Mouse (Mus musculus) hindbrain, embryonic 11.5 days (tissue): ENCODE data around the gene Pf4. TPM values are rescaled to one million over a fixed set of nuclear protein-coding genes. Genes with fewer than 3 reads are reported as not detected.
A peak's percentile ranks its signal among the peaks of the same experiment; 100 is the strongest.

Source experiments
- ATAC-seq: fragments of 200-750 bp; cut with Nextera tagmentation; 2 replicates; pipeline ENCODE4 v1.8.0; 2017; ENCODE audit warnings: mild to moderate bottlenecking, moderate TSS enrichment, moderate library complexity; ENCODE audit not compliant: low FRiP score
- DNase-seq: peaks from one replicate; pipeline ENCODE4 v3.0.0-alpha.2; 2015; ENCODE audit warnings: low spot score
- H3K27ac ChIP-seq: fragments of 300-500 bp; sonication (generic); 2 replicates; pipeline ENCODE4 v1.5.1; 2014; ENCODE audit warnings: mild to moderate bottlenecking, low read depth, low read length
- H3K27me3 ChIP-seq: fragments of 300-500 bp; sonication (generic); 2 replicates; pipeline ENCODE4 v1.6.1; 2014; ENCODE audit warnings: mild to moderate bottlenecking, low read length, moderate library complexity, mixed read lengths; ENCODE audit not compliant: control insufficient read depth, insufficient read depth
- H3K36me3 ChIP-seq: fragments of 300-500 bp; sonication (generic); 2 replicates; pipeline ENCODE4 v1.6.1; 2014; ENCODE audit warnings: mild to moderate bottlenecking, low read length, moderate library complexity, mixed read lengths; ENCODE audit not compliant: control insufficient read depth, insufficient read depth
- H3K4me1 ChIP-seq: fragments of 300-500 bp; sonication (generic); replicated peaks from 2 replicates; pipeline ENCODE4 v1.6.1; 2014; ENCODE audit warnings: low read length, mixed read lengths; ENCODE audit not compliant: control insufficient read depth, insufficient read depth
- H3K4me2 ChIP-seq: fragments of 300-500 bp; sonication (generic); replicated peaks from 2 replicates; pipeline ENCODE4 v1.6.1; 2014; ENCODE audit warnings: mild to moderate bottlenecking, low read depth, low read length
- H3K4me3 ChIP-seq: fragments of 300-500 bp; sonication (generic); 2 replicates; pipeline ENCODE4 v1.5.1; 2014; ENCODE audit warnings: low read depth, low read length
- H3K9ac ChIP-seq: fragments of 300-500 bp; sonication (generic); 2 replicates; pipeline ENCODE4 v1.6.1; 2014; ENCODE audit warnings: low read depth, low read length
- H3K9me3 ChIP-seq: fragments of 300-500 bp; sonication (generic); 2 replicates; pipeline ENCODE4 v1.6.1; 2016; ENCODE audit warnings: low read length; ENCODE audit not compliant: control insufficient read depth
- WGBS: fragments of 180-500 bp; shearing (Covaris S2); extraction: QIAGEN DNeasy Blood & Tissue Kit; methylation state at CpG from one replicate; pipeline ENCODE4 v1.1.7; 2014; 5-methylcytosine and 5-hydroxymethylcytosine counted together
- polyA plus RNA-seq: library from polyadenylated mRNA; unstranded; fragments of >200 nt; fragmentation: Nextera tagmentation; extraction: Ambion mirVana; gene quantifications from 2 replicates; pipeline ENCODE4 v1.2.1, GENCODE M21; 2014

Pf4 gene
- 85.5 and 91.8 TPM in 2 replicates for polyA plus RNA-seq

- ATAC-seq = no peak
- DNase-seq = no peak
- H3K4me1 ChIP-seq = no peaks in the 10 kb centered on the region
These were observed at the start of gene Pf4 for GRCm38 (mm10) chr5:90771880-90772653. Pf4 (plus strand) TSS chr5:90772435.

GRCm38 (mm10) chr5:90722656-90723055 is 49.6 kb upstream of the Pf4 start:
- no peak overlapping the region for H3K4me3 ChIP-seq
- H3K4me1 ChIP-seq = no peaks in the 10 kb centered on the region
- no peaks in the 10 kb centered on the region for H3K9me3 ChIP-seq
- WGBS = 92% methylated on average over 3 of the region's 3 CpGs
- no peaks in the 10 kb centered on the region for H3K27me3 ChIP-seq
- no peak overlapping the region for H3K4me2 ChIP-seq
- DNase-seq = no peak
- ATAC-seq = no peak
- no peak overlapping the region for H3K27ac ChIP-seq
- H3K9ac ChIP-seq = no peak overlapping the region
- no peaks in the 10 kb centered on the region for H3K36me3 ChIP-seq

More at GRCm38 (mm10) chr5:90771880-90772653, at the start of gene Pf4:
- no peak within 1 kb of the TSS for H3K9ac ChIP-seq
- no peaks in the 10 kb centered on the region for H3K36me3 ChIP-seq
- no peaks in the 10 kb centered on the region for H3K27me3 ChIP-seq
- no peak within 1 kb of the TSS for H3K27ac ChIP-seq
- no peak within 1 kb of the TSS for H3K4me2 ChIP-seq
- no peak within 1 kb of the TSS for H3K4me3 ChIP-seq
- H3K9me3 ChIP-seq = no peaks in the 10 kb centered on the region
- 88% methylated on average over 16 of the region's 16 CpGs for WGBS

- H3K27me3 ChIP-seq = no peaks in the 10 kb centered on the region
- ATAC-seq (no peak), DNase-seq (no peak)
- 70% methylated on average over 3 of the region's 3 CpGs for WGBS
- no peak overlapping the region for H3K27ac ChIP-seq
- H3K9ac ChIP-seq = no peak overlapping the region
- no peaks in the 10 kb centered on the region for H3K4me1 ChIP-seq
- no peak overlapping the region for H3K4me3 ChIP-seq
- no peaks in the 10 kb centered on the region for H3K36me3 ChIP-seq
- H3K4me2 ChIP-seq = no peak overlapping the region
- H3K9me3 ChIP-seq = no peaks in the 10 kb centered on the region
These were observed 44.0 kb upstream of the Pf4 start for GRCm38 (mm10) chr5:90728254-90728653.

GRCm38 (mm10) chr5:90731480-90731879 is 40.8 kb upstream of the Pf4 start:
- H3K9ac ChIP-seq = no peak overlapping the region
- H3K4me1 ChIP-seq = no peaks in the 10 kb centered on the region
- ATAC-seq = no peak
- no peaks in the 10 kb centered on the region for H3K36me3 ChIP-seq
- no peak for DNase-seq
- no peak overlapping the region for H3K27ac ChIP-seq
- 84% methylated on average over 4 of the region's 4 CpGs for WGBS
- H3K4me2 ChIP-seq = no peak overlapping the region
- no peaks in the 10 kb centered on the region for H3K9me3 ChIP-seq
- H3K4me3 ChIP-seq = no peak overlapping the region
- no peaks in the 10 kb centered on the region for H3K27me3 ChIP-seq

GRCm38 (mm10) chr5:90742029-90742428 is 30.2 kb upstream of the Pf4 start:
- Histone ChIP-seq H3K27me3 (no peaks in the 10 kb centered on the region), H3K4me2 (no peak overlapping the region), H3K9me3 (no peaks in the 10 kb centered on the region), H3K36me3 (no peaks in the 10 kb centered on the region), H3K27ac (no peak overlapping the region), H3K9ac (no peak overlapping the region), H3K4me1 (no peaks in the 10 kb centered on the region), H3K4me3 (no peak overlapping the region)
- DNase-seq = no peak
- whole genome bisulfite sequencing = 76% methylated on average over 4 of the region's 4 CpGs
- no peak for ATAC-seq

- 0 out of 2 replicates have a peak, but pooled peaks cover under 1% of the 10 kb centered on the region for H3K27me3 ChIP-seq
- 91% methylated on average over 1 of the region's 1 CpGs for WGBS
- no peak overlapping the region for H3K9ac ChIP-seq
- DNase-seq (no peak), ATAC-seq (no peak)
- H3K4me2 ChIP-seq = no peak overlapping the region
- H3K36me3 ChIP-seq = no peaks in the 10 kb centered on the region
- H3K27ac ChIP-seq = no peak overlapping the region
- H3K4me1 ChIP-seq = no peaks in the 10 kb centered on the region
- no peak overlapping the region for H3K4me3 ChIP-seq
- H3K9me3 ChIP-seq = no peaks in the 10 kb centered on the region
These were observed 18.3 kb upstream of the Pf4 start for GRCm38 (mm10) chr5:90753934-90754333.

- Histone ChIP-seq H3K27me3 (peaks cover 8% of the 10 kb centered on the region; the same call in 1 of the 2 replicates), H3K9ac (no peak overlapping the region), H3K4me3 (no peak overlapping the region), H3K4me1 (no peaks in the 10 kb centered on the region), H3K27ac (no peak overlapping the region), H3K4me2 (no peak overlapping the region), H3K36me3 (no peaks in the 10 kb centered on the region), H3K9me3 (no peaks in the 10 kb centered on the region)
- WGBS = 40% methylated on average over 5 of the region's 5 CpGs
- no peak for DNase-seq
- no peak for ATAC-seq
These were observed 14.1 kb upstream of the Pf4 start for GRCm38 (mm10) chr5:90758020-90758605.

GRCm38 (mm10) chr5:90759077-90760065 is 12.9 kb upstream of the Pf4 start, which contains the start of gene Cxcl5:
Cxcl5 (plus strand) TSS chr5:90759360.
- Histone ChIP-seq H3K27me3 (peaks cover 8% of the 10 kb centered on the region; the same call in 1 of the 2 replicates), H3K9ac (peak within 1 kb of the TSS; percentile 3; the same call in 1 of the 2 replicates), H3K4me3 (peak within 1 kb of the TSS; percentile 35), H3K9me3 (no peaks in the 10 kb centered on the region), H3K27ac (no peak within 1 kb of the TSS), H3K36me3 (no peaks in the 10 kb centered on the region), H3K4me1 (no peaks in the 10 kb centered on the region), H3K4me2 (peak within 1 kb of the TSS; percentile 41)
- peak; percentile 78 for ATAC-seq
- peak; percentile 58 for DNase-seq
- 4% methylated on average over 32 of the region's 32 CpGs for WGBS
